Mouse (Mus musculus): ENCODE measurements around the gene Gm37240. TPM values are rescaled to one million over a fixed set of nuclear protein-coding genes. Genes with fewer than 3 reads are reported as not detected.
A peak's percentile ranks its signal among the peaks of the same experiment; 100 is the strongest.

The Gm37240 gene
- polyA plus RNA-seq, 1 experiment from 2014 or later: 2.2 TPM

- Histone ChIP-seq H3K27me3 (ENCODE audit: control insufficient read depth, insufficient read depth, low read length) (no peaks in the 10 kb centered on the region), H3K36me3 (ENCODE audit: control insufficient read depth, insufficient read depth, low read length) (peaks cover 2% of the 10 kb centered on the region; the same call in 1 of the 2 replicates), H3K9ac (ENCODE audit: low read length) (no peak overlapping the region), H3K4me1 (ENCODE audit: control insufficient read depth, insufficient read depth, low read length) (peaks cover 6% of the 10 kb centered on the region), H3K27ac (replicated peaks; ENCODE audit: low read depth, low read length) (no peak overlapping the region), H3K4me2 (ENCODE audit: low read depth, severe bottlenecking) (no peak overlapping the region), H3K4me3 (ENCODE audit: low read depth, low read length) (no peak overlapping the region), H3K9me3 (ENCODE audit: control insufficient read depth, low read length) (no peaks in the 10 kb centered on the region)
- ATAC-seq (ENCODE audit: insufficient number of reproducible peaks, low FRiP score, low TSS enrichment, low read depth) (no peak), DNase-seq (ENCODE audit: low spot score) (no peak)
- 92% methylated on average over 3 of the region's 3 CpGs for WGBS
These were observed 280.4 kb downstream of the Gm37240 start for GRCm38 (mm10) chr3:85606912-85607311.

GRCm38 (mm10) chr3:85603811-85604210 lies 283.5 kb downstream of the Gm37240 start:
- H3K4me1 ChIP-seq (ENCODE audit: control insufficient read depth, insufficient read depth, low read length): peaks cover 16% of the 10 kb centered on the region
- H3K9me3 ChIP-seq (ENCODE audit: control insufficient read depth, low read length): no peaks in the 10 kb centered on the region
- no peaks in the 10 kb centered on the region for H3K36me3 ChIP-seq (ENCODE audit: control insufficient read depth, insufficient read depth, low read length)
- ATAC-seq (ENCODE audit: insufficient number of reproducible peaks, low FRiP score, low TSS enrichment, low read depth) (no peak), DNase-seq (ENCODE audit: low spot score) (peak; percentile 21)
- no peak overlapping the region for H3K4me3 ChIP-seq (ENCODE audit: low read depth, low read length)
- no peak overlapping the region for H3K4me2 ChIP-seq (ENCODE audit: low read depth, severe bottlenecking)
- no peak overlapping the region for H3K27ac ChIP-seq (replicated peaks; ENCODE audit: low read depth, low read length)
- WGBS: 81% methylated on average over 1 of the region's 1 CpGs
- H3K27me3 ChIP-seq (ENCODE audit: control insufficient read depth, insufficient read depth, low read length): no peaks in the 10 kb centered on the region
- no peak overlapping the region for H3K9ac ChIP-seq (ENCODE audit: low read length)

GRCm38 (mm10) chr3:85601841-85602305 lies 285.4 kb downstream of the Gm37240 start:
- Histone ChIP-seq H3K4me2 (ENCODE audit: low read depth, severe bottlenecking) (no peak overlapping the region), H3K4me3 (ENCODE audit: low read depth, low read length) (no peak overlapping the region), H3K36me3 (ENCODE audit: control insufficient read depth, insufficient read depth, low read length) (no peaks in the 10 kb centered on the region), H3K9me3 (ENCODE audit: control insufficient read depth, low read length) (no peaks in the 10 kb centered on the region), H3K4me1 (ENCODE audit: control insufficient read depth, insufficient read depth, low read length) (peaks cover 16% of the 10 kb centered on the region), H3K27ac (replicated peaks; ENCODE audit: low read depth, low read length) (peak overlapping the region; percentile 48), H3K27me3 (ENCODE audit: control insufficient read depth, insufficient read depth, low read length) (no peaks in the 10 kb centered on the region), H3K9ac (ENCODE audit: low read length) (no peak overlapping the region)
- WGBS: 38% methylated on average over 3 of the region's 3 CpGs
- ATAC-seq (ENCODE audit: insufficient number of reproducible peaks, low FRiP score, low TSS enrichment, low read depth) (peak; percentile 68), DNase-seq (ENCODE audit: low spot score) (peak; percentile 60)

GRCm38 (mm10) chr3:85599526-85599925 lies 287.8 kb downstream of the Gm37240 start:
- no peaks in the 10 kb centered on the region for H3K27me3 ChIP-seq (ENCODE audit: control insufficient read depth, insufficient read depth, low read length)
- H3K36me3 ChIP-seq (ENCODE audit: control insufficient read depth, insufficient read depth, low read length): no peaks in the 10 kb centered on the region
- H3K9me3 ChIP-seq (ENCODE audit: control insufficient read depth, low read length): no peaks in the 10 kb centered on the region
- ATAC-seq (ENCODE audit: insufficient number of reproducible peaks, low FRiP score, low TSS enrichment, low read depth) (no peak), DNase-seq (ENCODE audit: low spot score) (no peak)
- WGBS: 87% methylated on average over 3 of the region's 3 CpGs
- no peak overlapping the region for H3K4me2 ChIP-seq (ENCODE audit: low read depth, severe bottlenecking)
- H3K4me1 ChIP-seq (ENCODE audit: control insufficient read depth, insufficient read depth, low read length): peaks cover 16% of the 10 kb centered on the region
- no peak overlapping the region for H3K27ac ChIP-seq (replicated peaks; ENCODE audit: low read depth, low read length)
- no peak overlapping the region for H3K4me3 ChIP-seq (ENCODE audit: low read depth, low read length)
- H3K9ac ChIP-seq (ENCODE audit: low read length): no peak overlapping the region

GRCm38 (mm10) chr3:85594452-85594851 lies 292.9 kb downstream of the Gm37240 start:
- no peak for DNase-seq (ENCODE audit: low spot score)
- H3K36me3 ChIP-seq (ENCODE audit: control insufficient read depth, insufficient read depth, low read length): no peaks in the 10 kb centered on the region
- H3K27me3 ChIP-seq (ENCODE audit: control insufficient read depth, insufficient read depth, low read length): no peaks in the 10 kb centered on the region
- no peaks in the 10 kb centered on the region for H3K4me1 ChIP-seq (ENCODE audit: control insufficient read depth, insufficient read depth, low read length)
- ATAC-seq (ENCODE audit: insufficient number of reproducible peaks, low FRiP score, low TSS enrichment, low read depth): no peak
- H3K9ac ChIP-seq (ENCODE audit: low read length): no peak overlapping the region
- 72% methylated on average over 3 of the region's 3 CpGs for WGBS
- H3K4me2 ChIP-seq (ENCODE audit: low read depth, severe bottlenecking): no peak overlapping the region
- no peak overlapping the region for H3K27ac ChIP-seq (replicated peaks; ENCODE audit: low read depth, low read length)
- no peaks in the 10 kb centered on the region for H3K9me3 ChIP-seq (ENCODE audit: control insufficient read depth, low read length)
- no peak overlapping the region for H3K4me3 ChIP-seq (ENCODE audit: low read depth, low read length)

GRCm38 (mm10) chr3:85592640-85593252 lies 294.6 kb downstream of the Gm37240 start:
- H3K27ac ChIP-seq (replicated peaks; ENCODE audit: low read depth, low read length): no peak overlapping the region
- no peak for ATAC-seq (ENCODE audit: insufficient number of reproducible peaks, low FRiP score, low TSS enrichment, low read depth)
- no peak overlapping the region for H3K4me2 ChIP-seq (ENCODE audit: low read depth, severe bottlenecking)
- no peak overlapping the region for H3K4me3 ChIP-seq (ENCODE audit: low read depth, low read length)
- no peaks in the 10 kb centered on the region for H3K9me3 ChIP-seq (ENCODE audit: control insufficient read depth, low read length)
- H3K27me3 ChIP-seq (ENCODE audit: control insufficient read depth, insufficient read depth, low read length): no peaks in the 10 kb centered on the region
- 92% methylated on average over 5 of the region's 5 CpGs for WGBS
- no peak for DNase-seq (ENCODE audit: low spot score)
- no peaks in the 10 kb centered on the region for H3K4me1 ChIP-seq (ENCODE audit: control insufficient read depth, insufficient read depth, low read length)
- H3K9ac ChIP-seq (ENCODE audit: low read length): no peak overlapping the region
- no peaks in the 10 kb centered on the region for H3K36me3 ChIP-seq (ENCODE audit: control insufficient read depth, insufficient read depth, low read length)

- Histone ChIP-seq H3K36me3 (ENCODE audit: control insufficient read depth, insufficient read depth, low read length) (no peaks in the 10 kb centered on the region), H3K4me2 (ENCODE audit: low read depth, severe bottlenecking) (no peak overlapping the region), H3K9ac (ENCODE audit: low read length) (no peak overlapping the region), H3K4me1 (ENCODE audit: control insufficient read depth, insufficient read depth, low read length) (no peaks in the 10 kb centered on the region), H3K9me3 (ENCODE audit: control insufficient read depth, low read length) (no peaks in the 10 kb centered on the region), H3K27me3 (ENCODE audit: control insufficient read depth, insufficient read depth, low read length) (no peaks in the 10 kb centered on the region), H3K27ac (replicated peaks; ENCODE audit: low read depth, low read length) (no peak overlapping the region), H3K4me3 (ENCODE audit: low read depth, low read length) (no peak overlapping the region)
- no peak for ATAC-seq (ENCODE audit: insufficient number of reproducible peaks, low FRiP score, low TSS enrichment, low read depth)
- WGBS: 74% methylated on average over 4 of the region's 4 CpGs
- DNase-seq (ENCODE audit: low spot score): no peak
These were observed 295.3 kb downstream of the Gm37240 start for GRCm38 (mm10) chr3:85592067-85592466.

GRCm38 (mm10) chr3:85590090-85590754 lies 297.1 kb downstream of the Gm37240 start:
- Histone ChIP-seq H3K4me2 (ENCODE audit: low read depth, severe bottlenecking) (no peak overlapping the region), H3K9me3 (ENCODE audit: control insufficient read depth, low read length) (no peaks in the 10 kb centered on the region), H3K4me3 (ENCODE audit: low read depth, low read length) (no peak overlapping the region), H3K9ac (ENCODE audit: low read length) (no peak overlapping the region), H3K4me1 (ENCODE audit: control insufficient read depth, insufficient read depth, low read length) (no peaks in the 10 kb centered on the region), H3K27me3 (ENCODE audit: control insufficient read depth, insufficient read depth, low read length) (no peaks in the 10 kb centered on the region), H3K27ac (replicated peaks; ENCODE audit: low read depth, low read length) (no peak overlapping the region), H3K36me3 (ENCODE audit: control insufficient read depth, insufficient read depth, low read length) (no peaks in the 10 kb centered on the region)
- DNase-seq (ENCODE audit: low spot score) (no peak), ATAC-seq (ENCODE audit: insufficient number of reproducible peaks, low FRiP score, low TSS enrichment, low read depth) (no peak)
- 85% methylated on average over 3 of the region's 3 CpGs for WGBS

All from limb, embryonic 11.5 days (tissue).